Mouse (Mus musculus) intestine, postnatal 0 days (tissue): Measurements from ENCODE around the gene Tmem56. TPM values are rescaled to one million over a fixed set of nuclear protein-coding genes. Genes with fewer than 3 reads are reported as not detected.

Experiments used
- ATAC-seq: fragments of 200-750 bp; cut with Nextera tagmentation; 2 replicates; pipeline ENCODE4 v1.8.0; 2017; ENCODE audit warnings: mild to moderate bottlenecking, moderate TSS enrichment, moderate library complexity
- H3K27ac ChIP-seq: fragments of 300-500 bp; sonication (generic); 2 replicates; pipeline ENCODE4 v1.5.1; 2014; ENCODE audit warnings: mild to moderate bottlenecking, low read depth, low read length, moderate library complexity
- H3K27me3 ChIP-seq: fragments of 300-500 bp; sonication (generic); replicated peaks from 2 replicates; pipeline ENCODE4 v1.6.1; 2014; ENCODE audit warnings: low read length, mixed read lengths; ENCODE audit not compliant: control insufficient read depth, insufficient read depth
- H3K36me3 ChIP-seq: fragments of 300-500 bp; sonication (generic); 2 replicates; pipeline ENCODE4 v1.6.1; 2014; ENCODE audit warnings: mild to moderate bottlenecking, moderate library complexity; ENCODE audit not compliant: control insufficient read depth, insufficient read depth
- H3K4me1 ChIP-seq: fragments of 300-500 bp; sonication (generic); replicated peaks from 2 replicates; pipeline ENCODE4 v1.6.1; 2014; ENCODE audit warnings: antibody characterized with exemption, low read length, mixed read lengths; ENCODE audit not compliant: control insufficient read depth, insufficient read depth
- H3K4me2 ChIP-seq: fragments of 300-500 bp; sonication (generic); replicated peaks from 2 replicates; pipeline ENCODE4 v1.6.1; 2014; ENCODE audit warnings: low read depth, mild to moderate bottlenecking, moderate library complexity
- H3K4me3 ChIP-seq: fragments of 300-500 bp; sonication (generic); 2 replicates; pipeline ENCODE4 v1.5.1; 2014; ENCODE audit warnings: low read depth, low read length
- H3K9ac ChIP-seq: fragments of 300-500 bp; sonication (generic); 2 replicates; pipeline ENCODE4 v1.6.1; 2014; ENCODE audit warnings: mild to moderate bottlenecking, low read depth, low read length
- H3K9me3 ChIP-seq: fragments of 300-500 bp; sonication (generic); 2 replicates; pipeline ENCODE4 v1.6.1; 2016; ENCODE audit warnings: mixed run types; ENCODE audit not compliant: control insufficient read depth
- CTCF ChIP-seq: sonication (generic); IDR thresholded peaks from 2 replicates; pipeline ENCODE4 v1.5.1; 2016; ENCODE audit warnings: low read depth, mild to moderate bottlenecking, control low read depth, antibody characterized with exemption, moderate library complexity
- WGBS: fragments of 180-500 bp; shearing (Covaris S2); extraction: QIAGEN DNeasy Blood & Tissue Kit; methylation state at CpG from one replicate; pipeline ENCODE4 v1.1.7; 2014; 5-methylcytosine and 5-hydroxymethylcytosine counted together
- polyA plus RNA-seq: library from polyadenylated mRNA; unstranded; fragments of >200 nt; fragmentation: Nextera tagmentation; extraction: Ambion mirVana; gene quantifications from 2 replicates; pipeline ENCODE4 v1.2.1, GENCODE M21; 2015

Tmem56 gene
- polyA plus RNA-seq, 1 experiment from 2014 or later = 6.8 TPM

GRCm38 (mm10) chr3:121208994-121209393 lies 73.9 kb downstream of the Tmem56 start:
- Histone ChIP-seq H3K4me3 (no peak overlapping the region), H3K27ac (no peak overlapping the region), H3K4me2 (no peak overlapping the region), H3K36me3 (peaks cover 2% of the 10 kb centered on the region; the same call in 1 of the 2 replicates), H3K9me3 (no peaks in the 10 kb centered on the region), H3K4me1 (no peaks in the 10 kb centered on the region), H3K27me3 (no peaks in the 10 kb centered on the region), H3K9ac (no peak overlapping the region)
- TF ChIP-seq CTCF = no peak
- ATAC-seq = no peak
- 87% methylated on average over 5 of the region's 5 CpGs for WGBS

GRCm38 (mm10) chr3:121206202-121206882 lies 76.6 kb downstream of the Tmem56 start:
- ATAC-seq = no peak
- H3K4me2 ChIP-seq = no peak overlapping the region
- peaks cover 2% of the 10 kb centered on the region; the same call in 1 of the 2 replicates for H3K36me3 ChIP-seq
- no peak overlapping the region for H3K9ac ChIP-seq
- WGBS = 90% methylated on average over 19 of the region's 19 CpGs
- no peak overlapping the region for H3K4me3 ChIP-seq
- no peaks in the 10 kb centered on the region for H3K27me3 ChIP-seq
- H3K4me1 ChIP-seq = no peaks in the 10 kb centered on the region
- H3K9me3 ChIP-seq = no peaks in the 10 kb centered on the region
- no peak for TF ChIP-seq CTCF
- H3K27ac ChIP-seq = no peak overlapping the region

GRCm38 (mm10) chr3:121202638-121203037 lies 80.3 kb downstream of the Tmem56 start:
- no peak for TF ChIP-seq CTCF
- Histone ChIP-seq H3K36me3 (no peaks in the 10 kb centered on the region), H3K27me3 (no peaks in the 10 kb centered on the region), H3K4me1 (no peaks in the 10 kb centered on the region), H3K9me3 (no peaks in the 10 kb centered on the region), H3K4me3 (no peak overlapping the region), H3K9ac (no peak overlapping the region), H3K27ac (no peak overlapping the region), H3K4me2 (no peak overlapping the region)
- 87% methylated on average over 2 of the region's 2 CpGs for WGBS
- ATAC-seq = no peak

DNA sequence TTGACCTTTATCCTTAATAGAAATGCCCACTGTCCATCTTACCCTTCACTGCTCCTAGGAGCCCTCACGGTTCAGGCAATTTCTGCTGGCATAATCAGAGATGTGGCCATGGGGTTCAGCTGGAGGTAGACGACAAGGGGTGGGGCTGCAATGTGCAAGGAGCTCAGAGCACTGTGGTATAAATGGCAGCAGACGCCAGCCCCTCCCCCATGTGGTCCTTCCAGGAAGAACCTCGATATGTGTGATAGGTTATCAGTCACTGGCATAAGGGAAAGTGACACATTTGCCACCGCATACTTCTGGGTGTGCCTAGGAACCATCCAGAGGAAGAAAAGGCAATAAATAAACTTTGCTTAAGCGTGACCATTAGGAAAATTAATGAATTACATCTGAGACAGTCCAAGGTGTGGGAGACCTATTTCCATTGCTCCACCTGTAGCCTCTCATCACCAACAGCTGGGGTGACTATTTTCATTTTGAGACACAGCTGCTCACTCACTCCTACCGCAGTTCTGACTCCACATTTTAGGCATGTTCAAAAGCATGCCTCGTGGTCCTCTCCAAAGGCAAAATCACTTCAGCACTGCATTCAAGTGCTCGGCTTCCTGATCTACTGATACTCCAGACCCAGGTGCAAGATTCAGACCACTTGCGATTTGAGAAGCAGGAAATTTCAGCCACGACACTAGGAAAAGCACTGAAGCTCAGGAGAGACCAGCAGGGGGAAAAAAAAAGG lies 81.7 kb downstream of the Tmem56 start:
- no peaks in the 10 kb centered on the region for H3K4me1 ChIP-seq
- no peak for ATAC-seq

DNA sequence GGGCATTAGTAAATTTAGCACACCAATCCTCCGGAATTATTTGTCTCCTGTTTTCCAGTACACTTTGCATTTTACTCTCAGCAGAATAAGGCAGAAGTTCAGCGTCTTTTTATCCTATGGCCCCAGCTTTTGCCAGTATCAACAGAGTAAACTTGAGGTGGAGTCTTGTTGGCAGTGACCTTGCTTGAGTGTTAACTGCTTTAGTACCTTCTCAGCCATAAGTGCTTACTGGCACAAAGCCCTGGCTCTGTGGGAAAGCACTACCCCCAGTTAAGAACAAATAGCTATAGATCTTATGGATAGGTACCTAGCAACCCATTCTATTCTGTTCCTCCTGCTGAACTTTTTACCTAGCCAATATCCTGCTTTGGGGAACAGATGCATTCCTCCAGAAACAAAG lies 93.7 kb downstream of the Tmem56 start:
- no peak for ATAC-seq
- TF ChIP-seq CTCF = no peak
- 88% methylated on average over 2 of the region's 2 CpGs for WGBS
- Histone ChIP-seq H3K4me2 (no peak overlapping the region), H3K9ac (no peak overlapping the region), H3K4me1 (no peaks in the 10 kb centered on the region), H3K27ac (no peak overlapping the region), H3K27me3 (no peaks in the 10 kb centered on the region), H3K9me3 (no peaks in the 10 kb centered on the region), H3K36me3 (no peaks in the 10 kb centered on the region), H3K4me3 (no peak overlapping the region)

More for the DNA sequence above, 81.7 kb downstream of the Tmem56 start:
- Histone ChIP-seq H3K36me3 (no peaks in the 10 kb centered on the region), H3K27me3 (no peaks in the 10 kb centered on the region), H3K4me2 (no peak overlapping the region), H3K9me3 (no peaks in the 10 kb centered on the region), H3K27ac (no peak overlapping the region), H3K4me3 (no peak overlapping the region), H3K9ac (no peak overlapping the region)
- 49% methylated on average over 11 of the region's 11 CpGs for WGBS
- TF ChIP-seq CTCF = no peak

DNA sequence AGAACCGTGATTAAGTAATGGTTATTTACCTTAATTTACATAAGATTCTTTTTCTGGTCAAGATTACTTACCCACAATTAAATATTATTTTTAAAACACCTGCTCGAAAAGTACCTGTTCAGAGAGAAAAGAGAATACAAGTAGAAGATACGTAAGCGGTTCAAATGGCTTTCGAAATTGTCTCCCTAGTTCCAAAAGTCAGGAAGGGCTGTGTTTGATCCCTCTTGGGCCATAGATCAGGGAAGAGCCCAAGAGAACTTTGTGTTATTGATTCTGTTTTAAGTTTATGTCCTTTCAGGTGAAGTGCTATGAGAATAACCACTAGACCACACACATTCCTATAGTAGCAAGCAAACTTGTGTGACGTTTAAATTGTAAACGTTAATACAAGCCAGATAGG lies 95.4 kb downstream of the Tmem56 start:
- Histone ChIP-seq H3K4me1 (no peaks in the 10 kb centered on the region), H3K4me2 (no peak overlapping the region), H3K4me3 (no peak overlapping the region), H3K9me3 (no peaks in the 10 kb centered on the region), H3K9ac (no peak overlapping the region), H3K36me3 (no peaks in the 10 kb centered on the region), H3K27ac (no peak overlapping the region), H3K27me3 (no peaks in the 10 kb centered on the region)
- 74% methylated on average over 7 of the region's 7 CpGs for whole genome bisulfite sequencing
- ATAC-seq = no peak
- no peak for TF ChIP-seq CTCF
